Mouse (Mus musculus) liver, embryonic 11.5 days (tissue): ENCODE measurements around the gene Ccr7. TPM values are rescaled to one million over a fixed set of nuclear protein-coding genes. Genes with fewer than 3 reads are reported as not detected.

Experiments
- ATAC-seq: fragments of 200-750 bp; cut with Nextera tagmentation; replicated peaks from 2 replicates; pipeline ENCODE4 v1.8.0; 2017; ENCODE audit warnings: moderate number of reproducible peaks, mild to moderate bottlenecking, moderate TSS enrichment, moderate library complexity; ENCODE audit not compliant: low FRiP score
- DNase-seq: peaks from one replicate; pipeline ENCODE4 v3.0.0-alpha.2; 2017; ENCODE audit warnings: low spot score
- H3K27ac ChIP-seq: fragments of 300-500 bp; sonication (generic); 2 replicates; pipeline ENCODE4 v1.5.1; 2014; ENCODE audit warnings: mild to moderate bottlenecking, low read depth, low read length, control low read depth
- H3K27me3 ChIP-seq: fragments of 300-500 bp; sonication (generic); replicated peaks from 2 replicates; pipeline ENCODE4 v1.6.1; 2014; ENCODE audit warnings: low read length, mixed read lengths; ENCODE audit not compliant: control insufficient read depth, insufficient read depth
- H3K36me3 ChIP-seq: fragments of 300-500 bp; sonication (generic); 2 replicates; pipeline ENCODE4 v1.6.1; 2014; ENCODE audit warnings: mild to moderate bottlenecking, low read length, moderate library complexity, mixed read lengths; ENCODE audit not compliant: control insufficient read depth, insufficient read depth
- H3K4me1 ChIP-seq: fragments of 300-500 bp; sonication (generic); replicated peaks from 2 replicates; pipeline ENCODE4 v1.6.1; 2014; ENCODE audit warnings: low read length, mixed read lengths; ENCODE audit not compliant: control insufficient read depth, insufficient read depth
- H3K4me2 ChIP-seq: fragments of 300-500 bp; sonication (generic); 2 replicates; pipeline ENCODE4 v1.6.1; 2014; ENCODE audit warnings: mild to moderate bottlenecking, control low read depth, moderate library complexity
- H3K4me3 ChIP-seq: fragments of 300-500 bp; sonication (generic); 2 replicates; pipeline ENCODE4 v1.5.1; 2014; ENCODE audit warnings: low read depth, low read length, control low read depth
- H3K9ac ChIP-seq: fragments of 300-500 bp; sonication (generic); 2 replicates; pipeline ENCODE4 v1.6.1; 2014; ENCODE audit warnings: low read depth, low read length, control low read depth
- H3K9me3 ChIP-seq: fragments of 300-500 bp; sonication (generic); 2 replicates; pipeline ENCODE4 v1.6.1; 2016; ENCODE audit warnings: low read length, inconsistent platforms, mixed read lengths; ENCODE audit not compliant: control insufficient read depth
- WGBS: fragments of 180-500 bp; shearing (Covaris S2); extraction: QIAGEN DNeasy Blood & Tissue Kit; methylation state at CpG from one replicate; pipeline ENCODE4 v1.1.7; 2014; 5-methylcytosine and 5-hydroxymethylcytosine counted together
- polyA plus RNA-seq: library from polyadenylated mRNA; unstranded; fragments of >200 nt; fragmentation: Nextera tagmentation; extraction: Ambion mirVana; gene quantifications from 2 replicates; pipeline ENCODE4 v1.2.1, GENCODE M21; 2014

The Ccr7 gene
- 0.36 and 0.58 TPM in 2 replicates for polyA plus RNA-seq

GRCm38 (mm10) chr11:99154987-99155641, at the start of gene Ccr7:
TSS of gene Ccr7 (minus strand) at chr11:99155077.
- peaks cover 4% of the 10 kb centered on the region; the same call in 1 of the 2 replicates for H3K4me1 ChIP-seq
- no peaks in the 10 kb centered on the region for H3K36me3 ChIP-seq
- H3K4me3 ChIP-seq: no peak within 1 kb of the TSS
- no peaks in the 10 kb centered on the region for H3K9me3 ChIP-seq
- H3K9ac ChIP-seq: no peak within 1 kb of the TSS
- ATAC-seq (no peak), DNase-seq (no peak)
- no peak within 1 kb of the TSS for H3K27ac ChIP-seq
- peaks cover 5% of the 10 kb centered on the region for H3K27me3 ChIP-seq
- no peak within 1 kb of the TSS for H3K4me2 ChIP-seq
- 53% methylated on average over 12 of the region's 12 CpGs for WGBS

- Histone ChIP-seq H3K36me3 (no peaks in the 10 kb centered on the region), H3K4me3 (no peak overlapping the region), H3K27me3 (no peaks in the 10 kb centered on the region; the same call in 1 of the 2 replicates), H3K9me3 (no peaks in the 10 kb centered on the region), H3K27ac (no peak overlapping the region), H3K4me2 (no peak overlapping the region), H3K9ac (no peak overlapping the region), H3K4me1 (no peaks in the 10 kb centered on the region)
- WGBS: 22% methylated on average over 14 of the region's 14 CpGs
- DNase-seq (no peak), ATAC-seq (no peak)
Measured at GRCm38 (mm10) chr11:99189154-99189582, 34.3 kb upstream of the Ccr7 start.

- no peak for ATAC-seq
- no peak for DNase-seq
- Histone ChIP-seq H3K4me2 (no peak overlapping the region), H3K27me3 (no peaks in the 10 kb centered on the region; the same call in 1 of the 2 replicates), H3K4me3 (no peak overlapping the region), H3K9ac (no peak overlapping the region), H3K27ac (no peak overlapping the region), H3K36me3 (no peaks in the 10 kb centered on the region), H3K9me3 (no peaks in the 10 kb centered on the region), H3K4me1 (no peaks in the 10 kb centered on the region)
- 70% methylated on average over 4 of the region's 4 CpGs for WGBS
Measured at GRCm38 (mm10) chr11:99187348-99187747, 32.5 kb upstream of the Ccr7 start.

- DNase-seq: no peak
- H3K9ac ChIP-seq: no peak overlapping the region
- H3K4me2 ChIP-seq: no peak overlapping the region
- ATAC-seq: no peak
- H3K4me3 ChIP-seq: no peak overlapping the region
- 66% methylated on average over 2 of the region's 2 CpGs for WGBS
- H3K4me1 ChIP-seq: no peaks in the 10 kb centered on the region
- no peak overlapping the region for H3K27ac ChIP-seq
- no peaks in the 10 kb centered on the region for H3K9me3 ChIP-seq
- no peaks in the 10 kb centered on the region for H3K36me3 ChIP-seq
- H3K27me3 ChIP-seq: no peaks in the 10 kb centered on the region; the same call in 1 of the 2 replicates
Measured at GRCm38 (mm10) chr11:99186836-99187235, 32.0 kb upstream of the Ccr7 start.

DNA sequence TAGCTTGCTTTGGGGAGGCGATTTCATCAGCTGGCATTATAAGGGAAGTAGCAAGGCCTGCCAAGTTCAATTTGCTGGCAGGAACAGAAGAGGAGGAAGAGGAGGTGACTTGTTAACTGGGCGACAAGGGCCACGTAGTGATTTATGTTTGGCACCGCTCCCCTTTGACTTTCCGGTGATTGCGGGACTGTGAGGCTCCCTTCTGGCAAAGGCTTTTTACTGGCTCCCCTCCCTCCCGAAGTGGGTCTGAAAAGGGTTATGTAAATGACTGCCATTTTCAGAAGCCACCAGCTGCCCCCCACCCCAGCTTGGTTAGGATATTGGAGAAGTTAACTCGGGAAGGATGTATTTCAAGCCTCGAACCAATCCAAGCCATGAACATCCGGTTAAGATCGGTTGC, 27.7 kb upstream of the Ccr7 start:
- H3K27me3 ChIP-seq: no peaks in the 10 kb centered on the region
- DNase-seq (no peak), ATAC-seq (no peak)
- H3K9me3 ChIP-seq: no peaks in the 10 kb centered on the region
- no peak overlapping the region for H3K4me2 ChIP-seq
- H3K27ac ChIP-seq: no peak overlapping the region
- no peak overlapping the region for H3K4me3 ChIP-seq
- 66% methylated on average over 11 of the region's 11 CpGs for WGBS
- no peaks in the 10 kb centered on the region for H3K4me1 ChIP-seq
- no peak overlapping the region for H3K9ac ChIP-seq
- no peaks in the 10 kb centered on the region for H3K36me3 ChIP-seq

GRCm38 (mm10) chr11:99180071-99180470, 25.2 kb upstream of the Ccr7 start:
- H3K27ac ChIP-seq: no peak overlapping the region
- H3K4me1 ChIP-seq: no peaks in the 10 kb centered on the region
- H3K36me3 ChIP-seq: no peaks in the 10 kb centered on the region
- no peak overlapping the region for H3K9ac ChIP-seq
- DNase-seq (no peak), ATAC-seq (no peak)
- no peaks in the 10 kb centered on the region for H3K9me3 ChIP-seq
- WGBS: 74% methylated on average over 5 of the region's 5 CpGs
- H3K27me3 ChIP-seq: no peaks in the 10 kb centered on the region
- H3K4me3 ChIP-seq: no peak overlapping the region
- no peak overlapping the region for H3K4me2 ChIP-seq

DNA sequence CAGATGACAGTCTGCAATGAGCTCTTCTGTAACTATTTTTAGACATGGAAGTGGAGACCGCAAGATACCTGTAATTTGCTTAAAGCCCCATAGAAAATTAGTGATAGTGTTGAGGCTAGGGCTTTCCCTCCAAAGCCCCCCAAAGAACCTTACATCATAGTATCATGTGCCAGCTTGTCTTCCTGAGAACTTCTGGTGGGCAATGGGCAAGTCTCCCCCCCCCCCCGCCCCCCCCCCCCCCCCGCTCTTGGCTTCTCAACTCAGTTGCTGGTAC, 23.0 kb upstream of the Ccr7 start:
- no peaks in the 10 kb centered on the region for H3K36me3 ChIP-seq
- no peaks in the 10 kb centered on the region for H3K27me3 ChIP-seq
- no peaks in the 10 kb centered on the region for H3K9me3 ChIP-seq
- H3K4me2 ChIP-seq: no peak overlapping the region
- 49% methylated on average over 3 of the region's 3 CpGs for WGBS
- no peak overlapping the region for H3K9ac ChIP-seq
- H3K4me1 ChIP-seq: no peaks in the 10 kb centered on the region
- H3K27ac ChIP-seq: no peak overlapping the region
- DNase-seq (no peak), ATAC-seq (no peak)
- no peak overlapping the region for H3K4me3 ChIP-seq

DNA sequence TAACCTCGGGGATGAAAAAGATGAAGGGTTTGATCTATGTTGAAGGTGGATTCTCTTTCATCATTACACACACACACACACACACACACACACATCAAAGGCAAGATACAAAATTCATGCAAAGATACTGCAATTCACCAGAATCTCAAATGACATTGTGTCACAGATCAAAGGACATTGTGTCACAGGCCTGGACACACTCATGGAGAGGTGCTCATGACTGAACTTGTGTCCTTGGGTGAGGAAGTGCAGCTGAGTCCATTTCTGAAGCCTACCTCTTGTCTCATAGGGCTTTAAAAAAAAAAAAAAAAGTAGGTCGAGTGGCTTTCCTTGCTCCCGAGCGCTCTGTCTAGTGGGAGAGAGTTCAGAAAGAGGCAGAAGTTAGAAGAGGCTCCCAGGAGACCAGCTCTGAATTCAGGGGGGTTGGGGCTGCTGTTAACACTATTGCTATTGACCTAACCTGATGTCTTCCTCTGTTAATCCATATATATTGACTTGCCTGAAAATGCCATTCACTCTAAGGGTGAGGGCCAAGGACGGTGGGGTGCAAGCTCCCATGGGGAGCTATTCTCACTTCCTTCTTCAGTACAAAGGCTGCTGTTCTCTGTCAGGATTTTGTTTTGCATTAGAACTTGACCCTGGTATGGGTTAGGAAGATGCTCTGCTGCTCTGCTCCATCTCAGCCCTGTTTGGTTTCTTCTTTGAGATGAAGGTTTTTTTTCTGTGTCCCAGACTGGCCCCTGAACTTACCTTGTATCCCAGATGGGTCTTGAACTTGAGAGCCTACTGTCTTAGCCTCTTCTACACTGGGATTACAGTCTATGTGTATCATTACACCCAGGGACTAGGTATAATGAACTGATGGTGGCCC, 22.4 kb upstream of the Ccr7 start:
- DNase-seq: no peak
- Histone ChIP-seq H3K4me2 (no peak overlapping the region), H3K4me3 (no peak overlapping the region), H3K9ac (no peak overlapping the region), H3K9me3 (no peaks in the 10 kb centered on the region), H3K4me1 (no peaks in the 10 kb centered on the region), H3K27me3 (no peaks in the 10 kb centered on the region), H3K27ac (no peak overlapping the region), H3K36me3 (no peaks in the 10 kb centered on the region)
- no peak for ATAC-seq
- WGBS: 65% methylated on average over 5 of the region's 5 CpGs

GRCm38 (mm10) chr11:99172002-99172401, 17.1 kb upstream of the Ccr7 start:
- 72% methylated on average over 4 of the region's 4 CpGs for WGBS

More at GRCm38 (mm10) chr11:99172002-99172401, 17.1 kb upstream of the Ccr7 start:
- Histone ChIP-seq H3K27ac (no peak overlapping the region), H3K9me3 (no peaks in the 10 kb centered on the region), H3K4me1 (no peaks in the 10 kb centered on the region), H3K4me2 (no peak overlapping the region), H3K27me3 (no peaks in the 10 kb centered on the region), H3K9ac (no peak overlapping the region), H3K36me3 (no peaks in the 10 kb centered on the region), H3K4me3 (no peak overlapping the region)
- DNase-seq (no peak), ATAC-seq (no peak)
